Mouse (Mus musculus): ENCODE measurements around the gene Rapgef4.

Gene Rapgef4

GRCm38 (mm10) chr2:72148647-72149046 is 167.6 kb downstream of the Rapgef4 start:
- peak; percentile 29 for DNase-seq (ENCODE audit: low read depth, low spot score)

GRCm38 (mm10) chr2:72149059-72149458 is 168.0 kb downstream of the Rapgef4 start:
- DNase-seq (ENCODE audit: low read depth, low spot score), result peak; percentile 45

- no peak for DNase-seq (ENCODE audit: low read depth, low spot score)
Measured at GRCm38 (mm10) chr2:72151792-72152554, 170.9 kb downstream of the Rapgef4 start.

DNA sequence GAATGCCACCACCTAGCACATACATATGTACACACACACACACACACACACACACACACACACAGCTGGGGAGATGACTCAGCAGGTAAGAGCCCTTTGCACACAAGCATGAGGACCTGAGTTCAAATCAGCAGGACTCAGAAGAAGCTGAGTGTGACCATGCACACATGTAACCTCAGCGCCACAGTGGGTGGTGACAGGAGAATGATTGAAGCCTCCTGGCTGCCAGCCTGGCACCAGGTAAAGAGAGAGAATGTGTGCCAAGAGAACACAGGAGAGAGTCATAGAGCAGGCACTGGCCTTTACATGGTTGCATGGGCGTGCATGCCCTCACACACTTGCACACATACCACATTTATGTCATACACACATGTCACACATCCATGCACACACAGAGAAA is 171.7 kb downstream of the Rapgef4 start:
- no peak for DNase-seq (ENCODE audit: low read depth, low spot score)

GRCm38 (mm10) chr2:72153851-72154250 is 172.8 kb downstream of the Rapgef4 start:
- DNase-seq (ENCODE audit: low read depth, low spot score), result no peak

GRCm38 (mm10) chr2:72155102-72155773 is 174.2 kb downstream of the Rapgef4 start:
- no peak for DNase-seq (ENCODE audit: low read depth, low spot score)

GRCm38 (mm10) chr2:72156484-72156883 is 175.4 kb downstream of the Rapgef4 start:
- DNase-seq (ENCODE audit: low read depth, low spot score), result no peak

- DNase-seq (ENCODE audit: low read depth, low spot score), result peak; percentile 63
Measured at GRCm38 (mm10) chr2:72157561-72157960, 176.5 kb downstream of the Rapgef4 start.

DNA sequence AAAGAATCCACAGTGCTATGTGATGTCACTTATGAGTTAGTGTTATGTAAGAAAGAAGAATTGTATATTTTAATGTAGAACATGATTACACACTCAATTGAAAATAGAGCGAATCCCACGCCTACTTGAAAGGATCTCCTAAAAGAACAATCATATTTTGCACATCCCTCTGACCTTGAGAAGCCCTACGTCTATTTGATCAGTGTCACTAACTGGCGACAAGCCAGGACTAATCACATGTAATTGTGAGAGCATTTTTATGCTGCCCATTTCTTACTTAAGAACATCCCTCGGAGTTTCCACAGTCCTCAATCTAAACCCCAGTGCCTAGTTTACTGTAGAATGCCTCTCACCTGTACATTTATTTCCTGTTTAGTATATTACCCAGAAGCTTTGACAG is 177.0 kb downstream of the Rapgef4 start:
- DNase-seq (ENCODE audit: low read depth, low spot score), result no peak

- DNase-seq (ENCODE audit: low read depth, low spot score), result no peak
Measured at GRCm38 (mm10) chr2:72158691-72159225, 177.7 kb downstream of the Rapgef4 start.

DNA sequence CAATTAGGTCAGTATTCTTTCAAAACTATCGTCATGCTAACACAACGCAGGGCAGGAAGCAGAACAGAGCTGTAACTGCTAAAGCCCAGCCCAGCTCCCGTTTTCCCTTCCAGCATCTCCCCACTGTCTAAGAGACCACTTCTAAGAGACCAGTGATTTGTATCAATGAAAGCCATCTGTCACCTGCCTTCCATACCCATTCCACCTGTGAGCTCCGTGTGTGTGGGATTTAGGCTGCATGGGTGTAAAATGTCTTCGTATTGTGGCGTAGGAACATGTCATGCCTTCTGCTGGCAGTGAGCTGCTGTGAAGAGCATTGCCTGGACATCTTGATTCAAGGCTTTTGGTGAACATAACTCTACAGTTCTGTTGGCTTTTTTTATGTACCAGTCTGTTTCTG is 178.2 kb downstream of the Rapgef4 start:
- no peak for DNase-seq (ENCODE audit: low read depth, low spot score)

DNA sequence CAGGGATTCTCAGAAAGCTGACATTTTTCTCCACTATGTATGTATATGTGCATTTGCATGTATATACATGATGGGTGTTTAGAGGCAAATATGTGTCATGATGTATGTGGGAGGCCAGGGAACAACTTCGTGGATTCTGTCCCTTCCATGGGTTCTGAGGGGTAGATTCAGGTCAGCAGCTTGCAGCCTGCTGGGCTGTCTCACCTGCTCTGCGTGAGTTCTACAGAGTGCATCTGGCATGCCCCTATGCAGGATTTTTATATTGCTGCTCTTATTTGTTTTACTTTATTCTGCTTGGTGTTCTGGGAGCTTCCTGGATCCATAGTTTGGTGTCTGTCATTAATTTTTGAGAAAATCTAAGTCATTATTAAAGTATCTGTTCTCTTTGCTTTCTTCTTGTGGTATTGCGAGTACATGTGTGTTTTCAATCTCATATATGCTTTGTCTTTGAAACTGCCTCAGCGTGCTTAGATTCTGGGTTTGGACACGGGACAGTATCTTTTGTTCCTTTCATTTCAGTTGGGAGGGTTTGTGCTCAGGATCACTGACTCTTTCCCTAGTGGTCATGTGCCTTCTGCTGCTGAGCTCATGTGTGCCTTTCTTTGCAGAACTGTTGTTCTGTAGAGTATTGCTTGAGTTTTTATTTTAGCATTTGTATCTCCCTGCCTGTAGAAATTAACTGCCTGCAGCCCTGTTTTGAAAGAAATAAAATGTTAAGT is 184.3 kb downstream of the Rapgef4 start:
- DNase-seq (ENCODE audit: low read depth, low spot score), result no peak

GRCm38 (mm10) chr2:72169451-72170100 is 188.5 kb downstream of the Rapgef4 start:
- DNase-seq (ENCODE audit: low read depth, low spot score), result no peak

GRCm38 (mm10) chr2:72170546-72170945 is 189.5 kb downstream of the Rapgef4 start:
- DNase-seq (ENCODE audit: low read depth, low spot score), result peak; percentile 26

- no peak for DNase-seq (ENCODE audit: low read depth, low spot score)
Measured at GRCm38 (mm10) chr2:72171204-72171603, 190.2 kb downstream of the Rapgef4 start.

DNA sequence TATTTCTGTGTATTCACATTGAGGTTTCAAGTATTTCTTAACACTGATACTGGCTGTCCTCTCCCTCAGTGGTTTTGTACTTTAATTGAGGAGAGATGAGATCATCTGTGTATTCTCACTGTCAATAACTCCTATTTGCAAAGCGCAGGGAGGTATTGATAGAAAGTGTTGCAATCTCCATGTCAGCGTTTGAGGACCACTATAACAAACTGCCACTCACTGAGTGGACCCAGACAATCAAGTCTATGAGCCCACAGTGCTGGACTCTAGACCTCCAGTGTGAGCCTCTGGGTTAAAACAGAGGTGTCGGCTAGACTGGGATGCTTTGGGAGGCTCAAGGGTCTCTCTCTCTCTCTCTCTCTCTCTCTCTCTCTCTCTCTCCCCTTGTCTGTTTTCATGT is 192.0 kb downstream of the Rapgef4 start:
- DNase-seq (ENCODE audit: low read depth, low spot score), result no peak

- no peak for DNase-seq (ENCODE audit: low read depth, low spot score)
Measured at GRCm38 (mm10) chr2:72173844-72174243, 192.8 kb downstream of the Rapgef4 start.

- no peak for DNase-seq (ENCODE audit: low read depth, low spot score)
Measured at GRCm38 (mm10) chr2:72175536-72175935, 194.5 kb downstream of the Rapgef4 start.

DNA sequence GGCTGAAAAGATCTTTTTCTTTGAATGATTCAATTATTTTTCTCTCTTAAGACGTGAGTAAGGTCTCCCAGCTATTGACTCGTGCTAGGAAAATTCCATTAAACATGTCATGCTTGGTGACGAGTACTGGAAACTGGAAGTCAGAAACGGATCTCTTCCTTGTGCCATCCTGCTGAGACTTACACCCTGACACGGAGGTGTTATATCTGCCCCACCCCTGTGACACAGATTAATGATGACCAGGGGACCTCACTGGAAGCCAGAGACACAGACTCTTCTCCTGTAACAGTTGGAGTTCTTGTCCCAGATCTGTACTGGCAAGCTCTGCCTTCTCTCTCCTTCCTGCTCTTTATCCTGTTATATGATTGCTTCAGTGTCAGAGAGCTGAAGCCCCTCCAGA is 194.9 kb downstream of the Rapgef4 start:
- DNase-seq (ENCODE audit: low read depth, low spot score), result no peak

DNA sequence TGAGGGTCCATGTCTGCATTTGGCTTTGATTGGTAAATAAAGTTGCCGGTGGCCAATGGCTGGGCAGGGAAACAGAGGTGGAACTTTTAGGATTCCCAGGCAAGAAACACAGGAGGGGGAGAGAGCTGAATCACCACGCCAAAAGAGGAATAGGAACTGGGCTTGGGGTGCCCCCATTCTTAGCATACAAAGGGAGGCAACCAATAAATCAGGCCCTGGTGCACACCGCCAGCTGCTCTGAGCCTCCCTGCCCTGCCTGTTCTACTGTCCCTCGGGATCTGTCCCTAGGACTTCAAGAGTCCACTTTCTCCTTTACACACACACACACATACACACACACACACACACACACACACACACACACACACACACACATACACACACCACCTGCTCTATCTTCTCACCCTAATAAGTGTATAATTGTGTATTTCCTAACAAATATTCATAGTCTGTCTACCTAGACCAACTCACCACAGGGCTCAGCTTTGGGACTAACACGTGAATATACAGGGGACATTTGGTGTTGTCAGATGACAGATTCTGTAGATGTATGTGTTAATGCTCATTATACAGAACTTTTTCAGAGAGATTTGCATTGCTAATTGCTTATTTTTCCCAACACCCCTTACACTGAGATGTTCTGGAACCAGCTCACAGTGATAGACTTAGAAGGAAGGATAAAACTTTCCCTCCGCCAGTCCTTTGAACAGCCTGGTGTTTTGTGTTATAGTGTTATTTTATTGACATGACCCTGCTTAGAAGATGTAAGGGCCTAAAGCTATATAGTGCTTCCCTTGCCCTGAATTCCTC is 196.4 kb downstream of the Rapgef4 start:
- no peak for DNase-seq (ENCODE audit: low read depth, low spot score)

DNA sequence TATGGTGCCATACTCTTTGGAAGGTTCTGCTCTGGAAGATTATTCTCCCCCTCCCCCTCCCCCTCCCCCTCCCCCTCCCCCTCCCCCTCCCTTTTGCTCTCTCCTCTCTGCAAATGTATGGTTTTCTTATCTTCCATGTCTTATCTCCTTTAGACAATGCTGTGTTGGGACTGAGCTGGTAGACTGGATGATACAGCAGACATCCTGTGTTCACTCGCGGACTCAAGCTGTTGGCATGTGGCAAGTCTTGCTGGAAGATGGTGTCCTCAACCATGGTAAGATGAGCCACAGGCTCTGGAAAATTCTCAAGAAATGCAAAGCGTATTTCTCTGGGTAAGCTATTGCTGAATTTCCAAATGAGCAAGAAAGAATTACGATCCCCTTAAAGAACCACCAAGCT is 197.0 kb downstream of the Rapgef4 start:
- DNase-seq (ENCODE audit: low read depth, low spot score), result no peak
